Mouse (Mus musculus): ENCODE results near the gene Rbm33. TPM values are rescaled to one million over a fixed set of nuclear protein-coding genes. Genes with fewer than 3 reads are reported as not detected.

The Rbm33 gene
- total RNA-seq, 1 experiment: 21.2 TPM

DNA sequence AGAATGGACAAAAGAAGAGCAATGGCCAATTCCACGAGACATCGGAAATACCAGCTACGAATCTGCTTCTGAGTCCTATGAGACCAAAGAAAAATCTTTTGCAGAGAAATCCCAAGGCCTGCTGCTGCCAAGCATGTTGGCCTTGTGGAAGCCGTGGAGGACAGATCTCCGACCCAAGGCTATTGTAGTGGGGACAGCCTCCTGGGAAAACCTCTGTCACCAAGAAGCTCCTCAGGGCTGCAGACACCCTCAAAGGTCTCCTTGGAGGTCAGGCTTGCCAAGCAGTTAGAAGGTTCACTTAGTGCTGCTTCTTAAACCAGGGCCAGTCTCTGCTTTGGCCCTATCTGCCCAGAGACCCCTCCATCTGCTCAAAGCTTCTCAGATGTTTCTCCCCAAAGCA is 138.8 kb downstream of the Rbm33 start:
- Histone ChIP-seq H3K9ac (ENCODE audit: insufficient read depth, low read depth, low read length, poor library complexity, severe bottlenecking) (no peak overlapping the region), H3K4me3 (ENCODE audit: insufficient read depth in 1 of 2, low read depth in 1 of 2, low read length in 2 of 2, poor library complexity in 1 of 2, severe bottlenecking in 1 of 2) (no peak overlapping the region), H3K4me1 (ENCODE audit: control insufficient read depth in 2 of 2, insufficient read depth in 2 of 2, low read length in 2 of 2, poor library complexity in 1 of 2) (peaks cover 0 to 8% of the 10 kb centered on the region in 2 experiments; a peak in 1 of 4 replicates), H3K27ac (ENCODE audit: insufficient read depth, low read depth, low read length, poor library complexity, severe bottlenecking) (no peak overlapping the region), H3K9me3 (ENCODE audit: control insufficient read depth, insufficient read depth, low read depth, low read length) (no peaks in the 10 kb centered on the region), H3K36me3 (ENCODE audit: control insufficient read depth, insufficient read depth, low read length, poor library complexity, severe bottlenecking) (no peaks in the 10 kb centered on the region)
- DNase-seq (ENCODE audit: low read depth, low spot score): no peak
- in situ Hi-C loops (cut with MboI; ENCODE audit: low sequenced_read_pairs in 2 of 2, unreplicated experiment in 2 of 2): loop anchor here in 1 of 2 experiments (25.0 kb wide), 1 partner anchor 832 kb away; no protein-coding TSS in a partner anchor
- TF ChIP-seq CHD2 (IDR thresholded peaks at IDR 0.05; ENCODE audit: low read depth, low read length): no peak
- no peak for TF ChIP-seq HCFC1 (IDR thresholded peaks at IDR 0.05; ENCODE audit: borderline replicate concordance, insufficient read depth, low read length)
- no peak for TF ChIP-seq ZC3H11A (IDR thresholded peaks at IDR 0.05; ENCODE audit: borderline replicate concordance, low read depth, low read length)
- TF ChIP-seq MAFK (IDR thresholded peaks at IDR 0.05; ENCODE audit: insufficient read depth, low read depth, low read length): no peak
- TF ChIP-seq ZNF384 (IDR thresholded peaks at IDR 0.05; ENCODE audit: low read depth, low read length): no peak

DNA sequence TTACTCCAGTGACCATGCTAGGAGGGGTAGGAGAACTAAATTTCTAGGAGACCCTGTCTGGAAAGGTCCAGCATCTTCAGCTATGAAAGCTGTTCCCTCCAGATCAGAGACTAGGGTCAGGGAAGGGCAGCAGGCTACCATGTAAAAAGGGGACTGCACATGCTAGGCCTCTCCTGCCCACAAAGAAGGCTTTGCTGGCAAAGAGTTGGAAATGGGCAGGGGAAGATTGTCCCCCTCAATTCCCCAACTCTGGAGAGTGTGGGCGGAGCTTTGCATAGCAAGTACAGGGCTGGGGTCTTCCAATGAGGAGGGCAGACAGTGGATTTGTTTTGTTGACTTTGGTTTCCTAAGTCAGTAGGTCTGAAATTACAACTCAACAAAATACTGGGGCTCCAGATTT is 139.4 kb downstream of the Rbm33 start:
- Histone ChIP-seq H3K27ac (ENCODE audit: insufficient read depth, low read depth, low read length, poor library complexity, severe bottlenecking) (no peak overlapping the region), H3K36me3 (ENCODE audit: control insufficient read depth, insufficient read depth, low read length, poor library complexity, severe bottlenecking) (no peaks in the 10 kb centered on the region), H3K9ac (ENCODE audit: insufficient read depth, low read depth, low read length, poor library complexity, severe bottlenecking) (no peak overlapping the region), H3K9me3 (ENCODE audit: control insufficient read depth, insufficient read depth, low read depth, low read length) (no peaks in the 10 kb centered on the region), H3K4me1 (ENCODE audit: control insufficient read depth in 2 of 2, insufficient read depth in 2 of 2, low read length in 2 of 2, poor library complexity in 1 of 2) (peaks cover 0 to 12% of the 10 kb centered on the region in 2 experiments; a peak in 1 of 4 replicates), H3K4me3 (ENCODE audit: insufficient read depth in 1 of 2, low read depth in 1 of 2, low read length in 2 of 2, poor library complexity in 1 of 2, severe bottlenecking in 1 of 2) (no peak overlapping the region)
- no peak for DNase-seq (ENCODE audit: low read depth, low spot score)
- in situ Hi-C loops (cut with MboI; ENCODE audit: low sequenced_read_pairs in 2 of 2, unreplicated experiment in 2 of 2): loop anchor here in 1 of 2 experiments (25.0 kb wide), 1 partner anchor 831 kb away; no protein-coding TSS in a partner anchor
- no peak for TF ChIP-seq ZNF384 (IDR thresholded peaks at IDR 0.05; ENCODE audit: low read depth, low read length)
- no peak for TF ChIP-seq HCFC1 (IDR thresholded peaks at IDR 0.05; ENCODE audit: borderline replicate concordance, insufficient read depth, low read length)

DNA sequence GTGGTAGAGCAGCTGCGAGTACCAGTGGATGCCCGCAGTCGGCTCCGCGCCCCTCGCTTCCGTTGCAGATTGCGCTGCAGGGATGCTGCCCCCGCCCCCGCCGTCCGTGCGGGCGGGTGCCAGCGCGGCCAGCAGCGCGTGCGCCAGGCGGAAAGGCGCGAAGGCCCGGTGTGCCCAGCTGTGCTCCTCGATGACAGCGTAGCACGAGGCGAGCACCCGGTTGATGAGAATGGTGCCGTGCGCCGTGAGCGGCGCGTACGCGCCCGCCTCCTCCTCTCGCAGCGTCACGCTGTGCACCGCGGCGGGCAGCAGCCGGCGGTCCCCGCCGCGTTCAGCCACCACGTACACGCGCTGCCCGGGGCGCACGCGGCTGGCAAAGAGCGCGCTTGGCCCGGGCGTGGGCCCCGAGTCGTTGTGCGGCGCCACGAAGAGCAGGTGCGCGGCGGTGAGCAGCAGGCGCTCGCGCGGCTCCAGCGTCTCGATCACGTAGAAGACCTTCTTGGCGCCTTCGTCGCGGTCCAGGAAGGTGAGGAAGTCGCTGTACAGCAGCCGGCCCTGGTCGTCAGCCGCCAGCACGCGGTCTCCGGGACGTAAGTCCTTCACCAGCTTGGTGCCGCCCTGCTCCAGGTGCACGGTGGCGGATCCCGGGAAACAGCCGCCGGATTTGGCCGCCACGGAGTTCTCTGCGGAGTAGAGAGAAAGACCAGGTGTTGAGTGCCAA is 141.2 kb downstream of the Rbm33 start:
- no peak overlapping the region for H3K9ac ChIP-seq (ENCODE audit: insufficient read depth, low read depth, low read length, poor library complexity, severe bottlenecking)
- in situ Hi-C loops (cut with MboI; ENCODE audit: low sequenced_read_pairs in 2 of 2, unreplicated experiment in 2 of 2): loop anchor here in 1 of 2 experiments (25.0 kb wide), 1 partner anchor 829 kb away; no protein-coding TSS in a partner anchor
- peak overlapping the region; percentile 43 to 48; a peak in 3 of 4 replicates for H3K4me3 ChIP-seq (ENCODE audit: insufficient read depth in 1 of 2, low read depth in 1 of 2, low read length in 2 of 2, poor library complexity in 1 of 2, severe bottlenecking in 1 of 2)
- no peak overlapping the region for H3K27ac ChIP-seq (ENCODE audit: insufficient read depth, low read depth, low read length, poor library complexity, severe bottlenecking)
- DNase-seq (ENCODE audit: low read depth, low spot score): no peak
- no peak for TF ChIP-seq MAFK (IDR thresholded peaks at IDR 0.05; ENCODE audit: insufficient read depth, low read depth, low read length)
- TF ChIP-seq CHD2 (IDR thresholded peaks at IDR 0.05; ENCODE audit: low read depth, low read length): no peak
- no peak for TF ChIP-seq ZNF384 (IDR thresholded peaks at IDR 0.05; ENCODE audit: low read depth, low read length)
- TF ChIP-seq HCFC1 (IDR thresholded peaks at IDR 0.05; ENCODE audit: borderline replicate concordance, insufficient read depth, low read length): no peak
- H3K4me1 ChIP-seq (ENCODE audit: control insufficient read depth in 2 of 2, insufficient read depth in 2 of 2, low read length in 2 of 2, poor library complexity in 1 of 2): peaks cover 0 to 20% of the 10 kb centered on the region in 2 experiments; a peak in 1 of 4 replicates
- no peaks in the 10 kb centered on the region for H3K36me3 ChIP-seq (ENCODE audit: control insufficient read depth, insufficient read depth, low read length, poor library complexity, severe bottlenecking)
- no peaks in the 10 kb centered on the region for H3K9me3 ChIP-seq (ENCODE audit: control insufficient read depth, insufficient read depth, low read depth, low read length)

DNA sequence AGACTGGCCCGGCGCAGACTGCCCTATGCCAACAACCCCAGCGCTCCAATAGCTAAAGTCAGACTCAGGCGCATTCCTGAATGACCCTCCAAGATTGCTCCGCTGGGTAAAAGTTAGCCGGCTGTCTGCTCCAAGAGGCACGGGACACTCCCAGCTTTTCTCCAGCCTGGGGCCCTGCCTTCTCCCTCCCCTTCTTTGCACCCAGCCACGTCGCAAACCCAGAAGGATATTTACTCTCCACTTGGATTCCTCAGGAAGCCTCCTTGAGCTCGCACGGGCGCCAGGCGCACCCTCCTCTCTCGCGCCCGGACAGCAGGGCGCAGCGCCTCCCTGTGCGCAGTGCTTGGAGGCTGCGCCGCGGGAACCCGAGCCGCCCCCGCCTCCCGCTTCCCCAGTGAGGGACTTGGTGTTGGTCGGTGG is 141.9 kb downstream of the Rbm33 start:
- peaks cover 0 to 18% of the 10 kb centered on the region in 2 experiments; a peak in 1 of 4 replicates for H3K4me1 ChIP-seq (ENCODE audit: control insufficient read depth in 2 of 2, insufficient read depth in 2 of 2, low read length in 2 of 2, poor library complexity in 1 of 2)
- H3K27ac ChIP-seq (ENCODE audit: insufficient read depth, low read depth, low read length, poor library complexity, severe bottlenecking): no peak overlapping the region
- H3K9ac ChIP-seq (ENCODE audit: insufficient read depth, low read depth, low read length, poor library complexity, severe bottlenecking): no peak overlapping the region
- TF ChIP-seq MAFK (IDR thresholded peaks at IDR 0.05; ENCODE audit: insufficient read depth, low read depth, low read length) (no peak), ZC3H11A (IDR thresholded peaks at IDR 0.05; ENCODE audit: borderline replicate concordance, low read depth, low read length) (no peak), HCFC1 (IDR thresholded peaks at IDR 0.05; ENCODE audit: borderline replicate concordance, insufficient read depth, low read length) (no peak), CHD2 (IDR thresholded peaks at IDR 0.05; ENCODE audit: low read depth, low read length) (no peak), ZNF384 (IDR thresholded peaks at IDR 0.05; ENCODE audit: low read depth, low read length) (no peak)
- no peaks in the 10 kb centered on the region for H3K9me3 ChIP-seq (ENCODE audit: control insufficient read depth, insufficient read depth, low read depth, low read length)
- in situ Hi-C loops (cut with MboI; ENCODE audit: low sequenced_read_pairs in 2 of 2, unreplicated experiment in 2 of 2): loop anchor here in 1 of 2 experiments (25.0 kb wide), 1 partner anchor 828 kb away; no protein-coding TSS in a partner anchor
- H3K4me3 ChIP-seq (ENCODE audit: insufficient read depth in 1 of 2, low read depth in 1 of 2, low read length in 2 of 2, poor library complexity in 1 of 2, severe bottlenecking in 1 of 2): peak overlapping the region; percentile 43 to 48; a peak in 3 of 4 replicates
- no peak for DNase-seq (ENCODE audit: low read depth, low spot score)
- no peaks in the 10 kb centered on the region for H3K36me3 ChIP-seq (ENCODE audit: control insufficient read depth, insufficient read depth, low read length, poor library complexity, severe bottlenecking)
